ENCODE assay signal across 8 mouse cellular contexts in the genomic region with DNA sequence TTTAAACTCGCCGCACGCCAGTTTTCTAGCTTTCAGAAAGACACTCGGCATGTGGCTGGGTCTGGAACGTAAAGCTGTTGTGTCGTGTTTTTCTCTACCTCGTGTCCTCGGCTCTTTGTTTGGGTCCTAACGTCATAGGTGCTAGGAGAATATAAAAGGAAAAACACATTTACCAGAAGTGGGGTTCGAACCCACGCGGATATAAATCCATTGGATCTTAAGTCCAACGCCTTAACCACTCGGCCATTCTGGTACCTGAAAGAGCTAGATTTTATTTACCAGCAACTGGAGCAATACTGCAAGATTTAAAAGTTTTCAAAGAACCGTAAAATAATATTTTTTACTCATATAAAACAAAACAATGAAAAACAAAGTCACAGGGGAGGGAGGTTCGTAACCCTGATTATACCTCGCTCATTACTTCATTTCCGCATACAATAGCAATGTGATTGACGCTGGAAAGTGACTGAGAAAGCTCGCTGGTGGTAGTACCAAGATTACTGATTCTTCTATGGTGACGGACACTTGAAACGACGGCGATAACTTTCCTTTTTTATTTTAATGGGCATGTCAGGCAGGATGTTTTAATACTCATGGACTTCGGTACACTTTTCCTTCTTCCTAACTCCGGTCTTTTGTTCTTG. TPM values are rescaled to one million over a fixed set of nuclear protein-coding genes. Genes with fewer than 3 reads are reported as not detected.
DNase-seq lines count a peak whose midpoint lies in the region; ATAC-seq and TF ChIP-seq lines count a peak whose summit lies in the region.

No protein-coding gene starts in this region.

- peak overlapping the region; percentile 47 for H3K4me3 ChIP-seq in C2C12 (ENCODE audit: insufficient read depth, poor library complexity, severe bottlenecking)
- peak overlapping the region; percentile 76 for H3K4me3 ChIP-seq in bone marrow macrophage, adult 2 months (ENCODE audit: insufficient read depth, low read length)
- peak overlapping the region; percentile 81 for H3K4me3 ChIP-seq in erythroblast, embryonic 14.5 days (replicated peaks)
- peak overlapping the region; percentile 64 for H3K4me3 ChIP-seq in heart, embryonic 12.5 days
- H3K4me3 ChIP-seq in kidney, embryonic 16.5 days (ENCODE audit: low read length) = peak overlapping the region; percentile 64
- H3K4me3 ChIP-seq in liver, adult 2 months (ENCODE audit: insufficient read depth, low read depth, low read length) = peak overlapping the region; percentile 67

- no peaks in the 10 kb centered on the region for H3K27me3 ChIP-seq in C2C12 (ENCODE audit: control insufficient read depth, insufficient read depth, insufficient read length)
- no peaks in the 10 kb centered on the region for H3K27me3 ChIP-seq in erythroblast, embryonic 14.5 days (ENCODE audit: control insufficient read depth)
- no peaks in the 10 kb centered on the region for H3K27me3 ChIP-seq in heart, embryonic 12.5 days (replicated peaks)
- no peaks in the 10 kb centered on the region for H3K27me3 ChIP-seq in kidney, embryonic 16.5 days (ENCODE audit: insufficient read depth, low read length)
- no peaks in the 10 kb centered on the region for H3K27me3 ChIP-seq in liver, adult 2 months (ENCODE audit: control insufficient read depth, insufficient read depth, low read length)

- peak overlapping the region; percentile 67 for H3K27ac ChIP-seq in bone marrow macrophage, adult 2 months (ENCODE audit: insufficient read depth, low read depth, low read length)
- peak overlapping the region; percentile 79 for H3K27ac ChIP-seq in heart, embryonic 12.5 days (ENCODE audit: poor library complexity, severe bottlenecking)
- H3K27ac ChIP-seq in kidney, embryonic 16.5 days (ENCODE audit: low read length) = peak overlapping the region; percentile 87
- H3K27ac ChIP-seq in liver, adult 2 months (replicated peaks; ENCODE audit: insufficient read depth, low read depth, low read length) = peak overlapping the region; percentile 93

- H3K36me3 ChIP-seq in C2C12 (ENCODE audit: control insufficient read depth, insufficient read depth) = no peaks in the 10 kb centered on the region
- no peaks in the 10 kb centered on the region for H3K36me3 ChIP-seq in erythroblast, embryonic 14.5 days (ENCODE audit: control insufficient read depth)
- H3K36me3 ChIP-seq in heart, embryonic 12.5 days = no peaks in the 10 kb centered on the region
- H3K36me3 ChIP-seq in kidney, embryonic 16.5 days (ENCODE audit: insufficient read depth, low read length) = no peaks in the 10 kb centered on the region
- no peaks in the 10 kb centered on the region for H3K36me3 ChIP-seq in liver, adult 2 months (ENCODE audit: control insufficient read depth, insufficient read depth, low read length)

- under 1% methylated on average over 26 of the region's 26 CpGs for WGBS in heart, embryonic 12.5 days
- 0% methylated on average over 26 of the region's 26 CpGs for WGBS in kidney, embryonic 16.5 days
- under 1% methylated on average over 26 of the region's 26 CpGs for WGBS in liver, adult 2 months

- H3K79me2 ChIP-seq in C2C12 (ENCODE audit: control insufficient read depth, insufficient read depth) = no peaks in the 10 kb centered on the region
- H3K79me2 ChIP-seq in liver, adult 2 months (ENCODE audit: control insufficient read depth, insufficient read depth, low read length) = no peaks in the 10 kb centered on the region

- TF ChIP-seq CTCF in C2C12 (IDR thresholded peaks at IDR 0.05; ENCODE audit: control insufficient read depth, insufficient read depth, insufficient read length) = no peak
- TF ChIP-seq CTCF in bone marrow macrophage, adult 2 months (IDR thresholded peaks at IDR 0.05; ENCODE audit: low read depth, low read length) = no peak
- no peak for TF ChIP-seq CTCF in liver, adult 2 months (IDR thresholded peaks at IDR 0.05; ENCODE audit: low read depth, low read length)

- no peaks in the 10 kb centered on the region for H3K9me3 ChIP-seq in erythroblast, embryonic 14.5 days (ENCODE audit: control insufficient read depth, low read length)
- no peaks in the 10 kb centered on the region for H3K9me3 ChIP-seq in heart, embryonic 12.5 days (replicated peaks)
- H3K9me3 ChIP-seq in kidney, embryonic 16.5 days (ENCODE audit: low read length) = no peaks in the 10 kb centered on the region

- TF ChIP-seq POLR2A in bone marrow macrophage, adult 2 months (IDR thresholded peaks at IDR 0.05; ENCODE audit: borderline replicate concordance, low read depth, low read length) = no peak
- TF ChIP-seq POLR2A in liver, adult 2 months (IDR thresholded peaks at IDR 0.05; ENCODE audit: extremely low read depth, insufficient read depth, low read length) = no peak

- peaks cover 22% of the 10 kb centered on the region for H3K4me1 ChIP-seq in bone marrow macrophage, adult 2 months (ENCODE audit: control insufficient read depth, insufficient read depth, low read length)
- H3K4me1 ChIP-seq in erythroblast, embryonic 14.5 days (ENCODE audit: control insufficient read depth) = peaks cover 64% of the 10 kb centered on the region
- peaks cover 7% of the 10 kb centered on the region for H3K4me1 ChIP-seq in heart, embryonic 12.5 days (replicated peaks)
- H3K4me1 ChIP-seq in kidney, embryonic 16.5 days (ENCODE audit: insufficient read depth, low read length) = peaks cover 11% of the 10 kb centered on the region
- H3K4me1 ChIP-seq in liver, adult 2 months (ENCODE audit: control insufficient read depth, insufficient read depth, low read length) = peaks cover 6% of the 10 kb centered on the region; the same call in 1 of the 2 replicates

- H3ac ChIP-seq in C2C12 (ENCODE audit: control insufficient read depth, insufficient read length, low read depth) = peak overlapping the region; percentile 57

- H3K9ac ChIP-seq in heart, embryonic 12.5 days = peak overlapping the region; percentile 83
- peak overlapping the region; percentile 78 for H3K9ac ChIP-seq in kidney, embryonic 16.5 days (replicated peaks; ENCODE audit: low read length)
- peak overlapping the region; percentile 62; the same call in 1 of the 2 replicates for H3K9ac ChIP-seq in liver, adult 2 months (ENCODE audit: low read depth, low read length)

- peak overlapping the region; percentile 70 for H3K4me2 ChIP-seq in heart, embryonic 12.5 days
- peak overlapping the region; percentile 77 for H3K4me2 ChIP-seq in kidney, embryonic 16.5 days (replicated peaks; ENCODE audit: low read depth, low read length)

- peak; percentile 65 for ATAC-seq in heart, embryonic 12.5 days (ENCODE audit: insufficient number of reproducible peaks, low FRiP score)
- peak; percentile 55; the same call in 1 of the 2 replicates for ATAC-seq in kidney, embryonic 16.5 days (ENCODE audit: low FRiP score, low TSS enrichment)
- ATAC-seq in monocyte, adult 5-6 weeks (replicated peaks; ENCODE audit: insufficient number of reproducible peaks, low FRiP score, low TSS enrichment, poor library complexity, severe bottlenecking) = 0 out of 2 replicates have a peak, but pooled peaks have one; percentile 13

- DNase-seq in liver, adult 2 months (ENCODE audit: extremely low read depth, low read depth, low spot score) = peak; percentile 80
- DNase-seq in spleen, postnatal 4 days (ENCODE audit: low spot score in 2 of 2) = peak; percentile 71 to 83

- no peaks in the 10 kb centered on the region for H3K79me3 ChIP-seq in C2C12 (ENCODE audit: low read depth)

TF ChIP-seq in C2C12, 6 proteins besides CTCF, POLR2A, EP300 and RAD21:
- TF ChIP-seq CEBPB (IDR thresholded peaks at IDR 0.05; ENCODE audit: low read depth) (peak; percentile 25), FOSL1 (IDR thresholded peaks at IDR 0.05; ENCODE audit: insufficient read depth, low read length, poor library complexity, severe bottlenecking) (no peak), MYOG (IDR thresholded peaks at IDR 0.05; ENCODE audit: control insufficient read depth, extremely low read depth, insufficient read length) (no peak), MAX (IDR thresholded peaks at IDR 0.05) (peak; percentile 71)

RNA-seq across cellular contexts. Expression of gene Olfr1423, which starts 30.1 kb away (rescaled TPM):
- polyA plus RNA-seq in C2C12 (2012; fragmentation: generic; extraction: Trizol) = 0.01 TPM
- polyA plus RNA-seq in bone marrow macrophage, adult 2 months (2012; ENCODE audit: insufficient read depth, insufficient read length, missing spikeins) = not detected in 2 replicates
- not detected in 2 replicates for polyA plus RNA-seq in erythroblast, embryonic 14.5 days (2012)
- not detected in 2 replicates for polyA plus RNA-seq in heart, embryonic 12.5 days (2016; fragmentation: Nextera tagmentation; extraction: Ambion mirVana)
- not detected in 2 replicates for polyA plus RNA-seq in kidney, embryonic 16.5 days (2015; fragmentation: Nextera tagmentation; extraction: Ambion mirVana)
- total RNA-seq in liver, adult 2 months (2014; rRNA removed) = not detected in 2 replicates
- not detected in 2 replicates for polyA plus RNA-seq in liver, adult 2 months (2012; rRNA removed)
- 0.11 TPM in 1 of 3 replicates, not detected in the others for total RNA-seq in monocyte, adult 5-6 weeks (2017)

RNA-seq across cellular contexts. Expression of gene Osbp, which starts 45.3 kb away (rescaled TPM):
- polyA plus RNA-seq in C2C12 (2012; fragmentation: generic; extraction: Trizol) = 14.3 TPM
- polyA plus RNA-seq in bone marrow macrophage, adult 2 months (2012; ENCODE audit: insufficient read depth, insufficient read length, missing spikeins) = 32.9 and 34.7 TPM in 2 replicates
- 0.53 and 0.59 TPM in 2 replicates for polyA plus RNA-seq in erythroblast, embryonic 14.5 days (2012)
- 6.3 and 7.6 TPM in 2 replicates for polyA plus RNA-seq in heart, embryonic 12.5 days (2016; fragmentation: Nextera tagmentation; extraction: Ambion mirVana)
- 4.1 and 4.2 TPM in 2 replicates for polyA plus RNA-seq in kidney, embryonic 16.5 days (2015; fragmentation: Nextera tagmentation; extraction: Ambion mirVana)
- 22.8 and 27.9 TPM in 2 replicates for total RNA-seq in liver, adult 2 months (2014; rRNA removed)
- 13.4 and 14.1 TPM in 2 replicates for polyA plus RNA-seq in liver, adult 2 months (2012; rRNA removed)
- total RNA-seq in monocyte, adult 5-6 weeks (2017) = 22.1 to 45.4 TPM (median 25.4 TPM) in 3 replicates

RNA-seq across cellular contexts. Expression of gene Olfr1424, which starts 51.4 kb away (rescaled TPM):
- polyA plus RNA-seq in C2C12 (2012; fragmentation: generic; extraction: Trizol) = not detected
- not detected in 2 replicates for polyA plus RNA-seq in bone marrow macrophage, adult 2 months (2012; ENCODE audit: insufficient read depth, insufficient read length, missing spikeins)
- polyA plus RNA-seq in erythroblast, embryonic 14.5 days (2012) = not detected in 2 replicates
- not detected in 2 replicates for polyA plus RNA-seq in heart, embryonic 12.5 days (2016; fragmentation: Nextera tagmentation; extraction: Ambion mirVana)
- polyA plus RNA-seq in kidney, embryonic 16.5 days (2015; fragmentation: Nextera tagmentation; extraction: Ambion mirVana) = not detected in 2 replicates
- total RNA-seq in liver, adult 2 months (2014; rRNA removed) = not detected in 2 replicates
- not detected in 2 replicates for polyA plus RNA-seq in liver, adult 2 months (2012; rRNA removed)
- 1.4 TPM in 1 of 3 replicates, not detected in the others for total RNA-seq in monocyte, adult 5-6 weeks (2017)

Comparison
In these comparisons a context has a peak if more than half of its experiments do, and no peak if none do; other contexts are left out.
1. Peak in every context shown above with its lines: DNase-seq, ATAC-seq, H3K4me3 ChIP-seq and H3K27ac ChIP-seq.
2. ATAC-seq: peak in every context shown above with its lines; median percentile 65 in heart, embryonic 12.5 days; 55 in kidney, embryonic 16.5 days; 13 in monocyte, adult 5-6 weeks.